Mouse (Mus musculus): ENCODE measurements around the gene Pola1. TPM values are rescaled to one million over a fixed set of nuclear protein-coding genes. Genes with fewer than 3 reads are reported as not detected.

Gene Pola1
- polyA plus RNA-seq, 1 experiment from 2014 or later = 33.3 TPM

GRCm38 (mm10) chrX:93397089-93397488 lies 234.9 kb downstream of the Pola1 start:
- Histone ChIP-seq H3K36me3 (no peaks in the 10 kb centered on the region), H3K27ac (no peak overlapping the region), H3K4me3 (no peak overlapping the region), H3K4me1 (no peaks in the 10 kb centered on the region), H3K9me3 (replicated peaks) (no peaks in the 10 kb centered on the region), H3K27me3 (ENCODE audit: low read depth, poor library complexity, severe bottlenecking) (0 out of 2 replicates have a peak, but pooled peaks cover 4% of the 10 kb centered on the region)
- no peak for DNase-seq (ENCODE audit: low spot score)
- 83% methylated on average over 3 of the region's 3 CpGs for WGBS

DNA sequence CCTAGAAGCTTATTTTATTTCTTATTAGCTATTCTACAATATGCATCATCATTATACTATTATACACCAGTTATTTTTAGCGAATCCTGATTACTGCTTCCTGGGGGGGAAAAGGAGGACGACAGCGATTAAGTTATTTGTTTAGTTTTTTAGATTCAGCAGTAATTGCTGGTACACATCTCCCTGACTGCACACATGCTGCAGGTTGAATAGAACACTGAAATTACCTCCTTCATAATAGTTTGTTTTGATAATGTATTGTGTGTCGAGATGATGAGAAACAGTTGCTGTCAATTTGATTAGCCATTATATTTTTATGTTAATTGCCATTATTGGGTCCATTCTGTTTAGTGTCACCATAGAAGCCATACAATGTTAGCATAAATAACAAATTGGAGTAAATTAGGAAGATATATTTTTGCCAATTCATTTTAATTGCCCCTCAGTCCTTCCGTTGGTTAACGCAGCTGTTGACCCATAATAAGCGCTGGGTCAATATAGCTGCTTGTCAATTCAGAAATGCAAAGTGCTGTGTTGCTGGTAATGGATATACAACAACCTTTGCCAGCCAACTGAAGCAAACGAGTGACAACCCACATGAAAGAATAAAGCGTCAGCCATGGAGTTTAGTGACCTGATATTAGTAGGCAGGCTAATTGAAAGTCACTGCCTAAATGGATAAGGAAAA lies 254.5 kb downstream of the Pola1 start:
- Histone ChIP-seq H3K4me1 (no peaks in the 10 kb centered on the region), H3K9me3 (replicated peaks) (no peaks in the 10 kb centered on the region)

GRCm38 (mm10) chrX:93373503-93373902 lies 258.5 kb downstream of the Pola1 start:
- Histone ChIP-seq H3K9me3 (replicated peaks) (no peaks in the 10 kb centered on the region), H3K4me3 (no peak overlapping the region), H3K4me1 (no peaks in the 10 kb centered on the region), H3K27ac (no peak overlapping the region), H3K36me3 (no peaks in the 10 kb centered on the region), H3K27me3 (ENCODE audit: low read depth, poor library complexity, severe bottlenecking) (no peaks in the 10 kb centered on the region)
- no peak for DNase-seq (ENCODE audit: low spot score)
- WGBS = 81% methylated on average over 1 of the region's 1 CpGs

More for the DNA sequence above, 254.5 kb downstream of the Pola1 start:
- DNase-seq (ENCODE audit: low spot score) = no peak
- Histone ChIP-seq H3K27me3 (ENCODE audit: low read depth, poor library complexity, severe bottlenecking) (no peaks in the 10 kb centered on the region), H3K27ac (no peak overlapping the region), H3K4me3 (no peak overlapping the region), H3K36me3 (no peaks in the 10 kb centered on the region)
- WGBS = 84% methylated on average over 9 of the region's 9 CpGs

GRCm38 (mm10) chrX:93369708-93370107 lies 262.2 kb downstream of the Pola1 start:
- Histone ChIP-seq H3K27me3 (ENCODE audit: low read depth, poor library complexity, severe bottlenecking) (no peaks in the 10 kb centered on the region), H3K9me3 (replicated peaks) (no peaks in the 10 kb centered on the region)

DNA sequence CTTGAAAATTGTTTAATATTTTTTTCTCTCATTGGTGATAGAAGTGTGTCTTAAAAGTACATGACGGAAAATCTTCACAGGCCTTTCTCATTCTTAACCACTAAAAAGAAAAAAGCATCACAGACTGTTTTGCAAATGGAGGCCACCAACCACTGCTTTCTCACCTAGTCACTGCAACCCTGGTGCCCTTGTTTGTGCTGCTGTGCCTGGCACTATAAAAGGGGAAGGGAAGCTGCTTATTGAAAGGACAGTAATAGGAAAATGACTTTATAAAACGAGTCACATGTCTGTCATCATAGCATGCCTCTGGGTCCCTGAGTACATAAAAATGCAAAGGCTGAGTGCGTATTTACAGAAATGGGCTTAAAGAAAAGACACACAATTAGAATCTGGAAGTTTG lies 263.7 kb downstream of the Pola1 start:
- no peak for DNase-seq (ENCODE audit: low spot score)
- Histone ChIP-seq H3K9me3 (replicated peaks) (no peaks in the 10 kb centered on the region), H3K27ac (no peak overlapping the region), H3K4me1 (no peaks in the 10 kb centered on the region), H3K36me3 (no peaks in the 10 kb centered on the region), H3K4me3 (no peak overlapping the region), H3K27me3 (ENCODE audit: low read depth, poor library complexity, severe bottlenecking) (no peaks in the 10 kb centered on the region)
- 86% methylated on average over 3 of the region's 3 CpGs for WGBS

More at GRCm38 (mm10) chrX:93369708-93370107, 262.2 kb downstream of the Pola1 start:
- Histone ChIP-seq H3K27ac (no peak overlapping the region), H3K4me3 (no peak overlapping the region), H3K36me3 (no peaks in the 10 kb centered on the region), H3K4me1 (no peaks in the 10 kb centered on the region)
- no peak for DNase-seq (ENCODE audit: low spot score)
- WGBS = 87% methylated on average over 1 of the region's 1 CpGs

DNA sequence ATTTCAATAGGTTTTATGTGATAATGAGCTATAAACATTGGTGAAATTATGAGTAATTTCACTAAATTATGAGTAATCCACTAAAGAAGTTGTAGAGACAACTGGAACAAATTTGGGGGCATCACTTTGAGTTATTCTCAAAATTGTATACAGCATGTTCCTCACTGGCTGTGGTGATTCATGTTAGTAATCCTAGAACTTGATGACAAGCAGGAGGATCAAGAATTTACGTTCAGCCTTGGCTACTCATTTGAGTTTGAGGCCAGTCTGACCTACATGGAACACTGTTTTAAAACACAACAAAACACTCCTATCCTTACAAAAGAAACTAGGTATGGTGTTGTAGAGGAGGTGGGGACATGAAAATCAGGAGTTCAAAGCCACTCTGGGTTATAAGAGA lies 310.6 kb downstream of the Pola1 start:
- Histone ChIP-seq H3K27me3 (ENCODE audit: low read depth, poor library complexity, severe bottlenecking) (peaks cover 3% of the 10 kb centered on the region; the same call in 1 of the 2 replicates), H3K4me3 (no peak overlapping the region), H3K27ac (no peak overlapping the region), H3K36me3 (no peaks in the 10 kb centered on the region), H3K9me3 (replicated peaks) (no peaks in the 10 kb centered on the region), H3K4me1 (no peaks in the 10 kb centered on the region)
- WGBS = 81% methylated on average over 1 of the region's 1 CpGs
- no peak for DNase-seq (ENCODE audit: low spot score)

GRCm38 (mm10) chrX:93319979-93320378 lies 312.0 kb downstream of the Pola1 start:
- 92% methylated on average over 2 of the region's 2 CpGs for WGBS
- no peaks in the 10 kb centered on the region for H3K4me1 ChIP-seq
- H3K4me3 ChIP-seq = no peak overlapping the region
- no peak for DNase-seq (ENCODE audit: low spot score)
- H3K36me3 ChIP-seq = no peaks in the 10 kb centered on the region
- H3K27me3 ChIP-seq (ENCODE audit: low read depth, poor library complexity, severe bottlenecking) = peaks cover 3% of the 10 kb centered on the region; the same call in 1 of the 2 replicates
- H3K27ac ChIP-seq = no peak overlapping the region
- H3K9me3 ChIP-seq (replicated peaks) = no peaks in the 10 kb centered on the region

GRCm38 (mm10) chrX:93317577-93317976 lies 314.4 kb downstream of the Pola1 start:
- Histone ChIP-seq H3K27ac (no peak overlapping the region), H3K4me3 (no peak overlapping the region), H3K27me3 (ENCODE audit: low read depth, poor library complexity, severe bottlenecking) (peaks cover 3% of the 10 kb centered on the region; the same call in 1 of the 2 replicates), H3K4me1 (no peaks in the 10 kb centered on the region), H3K36me3 (no peaks in the 10 kb centered on the region), H3K9me3 (replicated peaks) (no peaks in the 10 kb centered on the region)
- WGBS = 74% methylated on average over 4 of the region's 4 CpGs
- no peak for DNase-seq (ENCODE audit: low spot score)

DNA sequence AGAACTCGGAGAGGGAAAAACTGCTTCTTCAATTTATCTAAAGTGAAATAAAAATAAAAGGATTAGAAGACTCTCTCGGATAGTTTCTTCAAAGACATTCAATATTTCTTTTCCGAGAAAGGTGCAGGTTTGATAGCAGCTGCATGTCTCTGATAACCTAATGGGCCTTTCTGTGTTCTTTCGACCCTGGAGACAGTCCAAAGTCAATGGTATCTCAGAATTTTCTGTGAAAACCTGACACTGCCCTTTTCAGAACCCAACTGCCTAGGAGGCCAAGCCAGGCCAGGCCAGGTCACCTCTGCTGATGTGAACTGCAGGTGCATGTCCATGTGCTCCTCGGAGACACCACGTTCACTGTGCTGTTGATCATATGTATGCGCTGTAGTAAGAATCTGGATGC lies 326.2 kb downstream of the Pola1 start:
- no peak overlapping the region for H3K4me3 ChIP-seq
- WGBS = 93% methylated on average over 7 of the region's 7 CpGs
- H3K27me3 ChIP-seq (ENCODE audit: low read depth, poor library complexity, severe bottlenecking) = peaks cover 41% of the 10 kb centered on the region
- H3K9me3 ChIP-seq (replicated peaks) = no peaks in the 10 kb centered on the region
- no peaks in the 10 kb centered on the region for H3K36me3 ChIP-seq
- no peak overlapping the region for H3K27ac ChIP-seq
- H3K4me1 ChIP-seq = no peaks in the 10 kb centered on the region
- no peak for DNase-seq (ENCODE audit: low spot score)

GRCm38 (mm10) chrX:93301798-93302197 lies 330.2 kb downstream of the Pola1 start:
- no peaks in the 10 kb centered on the region for H3K9me3 ChIP-seq (replicated peaks)
- WGBS = 5% methylated on average over 7 of the region's 7 CpGs
- H3K27me3 ChIP-seq (ENCODE audit: low read depth, poor library complexity, severe bottlenecking) = peaks cover 81% of the 10 kb centered on the region
- no peak for DNase-seq (ENCODE audit: low spot score)
- peaks cover 8% of the 10 kb centered on the region for H3K4me1 ChIP-seq
- H3K4me3 ChIP-seq = no peak overlapping the region
- no peak overlapping the region for H3K27ac ChIP-seq
- no peaks in the 10 kb centered on the region for H3K36me3 ChIP-seq

GRCm38 (mm10) chrX:93300183-93300815 lies 331.7 kb downstream of the Pola1 start:
- no peak for DNase-seq (ENCODE audit: low spot score)
- Histone ChIP-seq H3K9me3 (replicated peaks) (no peaks in the 10 kb centered on the region), H3K27me3 (ENCODE audit: low read depth, poor library complexity, severe bottlenecking) (peaks cover 93% of the 10 kb centered on the region), H3K36me3 (no peaks in the 10 kb centered on the region), H3K27ac (no peak overlapping the region), H3K4me1 (peaks cover 9% of the 10 kb centered on the region), H3K4me3 (no peak overlapping the region)
- WGBS = 12% methylated on average over 10 of the region's 10 CpGs

GRCm38 (mm10) chrX:93299771-93300170 lies 332.2 kb downstream of the Pola1 start:
- Histone ChIP-seq H3K27ac (no peak overlapping the region), H3K27me3 (ENCODE audit: low read depth, poor library complexity, severe bottlenecking) (peaks cover 96% of the 10 kb centered on the region), H3K4me3 (no peak overlapping the region), H3K36me3 (no peaks in the 10 kb centered on the region), H3K4me1 (peaks cover 9% of the 10 kb centered on the region), H3K9me3 (replicated peaks) (no peaks in the 10 kb centered on the region)
- no peak for DNase-seq (ENCODE audit: low spot score)
- 6% methylated on average over 6 of the region's 6 CpGs for WGBS

GRCm38 (mm10) chrX:93299046-93299626 lies 332.8 kb downstream of the Pola1 start:
- Histone ChIP-seq H3K9me3 (replicated peaks) (no peaks in the 10 kb centered on the region), H3K27me3 (ENCODE audit: low read depth, poor library complexity, severe bottlenecking) (peaks cover 99% of the 10 kb centered on the region), H3K4me3 (peak overlapping the region; percentile 29), H3K27ac (no peak overlapping the region), H3K4me1 (peaks cover 12% of the 10 kb centered on the region), H3K36me3 (no peaks in the 10 kb centered on the region)
- peak; percentile 37 for DNase-seq (ENCODE audit: low spot score)
- 9% methylated on average over 43 of the region's 43 CpGs for WGBS
